Mouse (Mus musculus): ENCODE results near the gene Epha4.

The Epha4 gene

GRCm38 (mm10) chr1:77440512-77440911, 74.4 kb downstream of the Epha4 start:
- DNase-seq, result no peak

- DNase-seq, result no peak
These were observed 75.4 kb downstream of the Epha4 start for GRCm38 (mm10) chr1:77439383-77440074.

DNA sequence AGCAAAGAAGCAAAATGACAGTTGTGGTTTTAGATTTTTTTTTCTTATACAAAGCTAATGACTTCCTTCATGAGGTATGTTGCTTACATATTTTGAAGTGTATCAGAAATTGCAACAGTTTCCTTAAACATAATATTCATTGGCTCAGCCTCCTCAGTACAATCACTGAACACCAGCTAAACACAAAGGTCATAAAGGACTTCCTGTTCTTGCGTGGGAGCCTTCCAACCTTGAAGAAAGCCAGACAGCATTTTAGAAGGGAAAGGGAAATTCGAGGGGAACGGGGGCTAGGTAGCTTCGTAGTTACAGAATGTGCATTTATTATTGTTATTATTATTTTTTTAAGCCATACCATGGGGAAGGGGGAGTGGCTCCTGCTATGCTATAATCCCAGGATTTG, 76.2 kb downstream of the Epha4 start:
- no peak for DNase-seq

DNA sequence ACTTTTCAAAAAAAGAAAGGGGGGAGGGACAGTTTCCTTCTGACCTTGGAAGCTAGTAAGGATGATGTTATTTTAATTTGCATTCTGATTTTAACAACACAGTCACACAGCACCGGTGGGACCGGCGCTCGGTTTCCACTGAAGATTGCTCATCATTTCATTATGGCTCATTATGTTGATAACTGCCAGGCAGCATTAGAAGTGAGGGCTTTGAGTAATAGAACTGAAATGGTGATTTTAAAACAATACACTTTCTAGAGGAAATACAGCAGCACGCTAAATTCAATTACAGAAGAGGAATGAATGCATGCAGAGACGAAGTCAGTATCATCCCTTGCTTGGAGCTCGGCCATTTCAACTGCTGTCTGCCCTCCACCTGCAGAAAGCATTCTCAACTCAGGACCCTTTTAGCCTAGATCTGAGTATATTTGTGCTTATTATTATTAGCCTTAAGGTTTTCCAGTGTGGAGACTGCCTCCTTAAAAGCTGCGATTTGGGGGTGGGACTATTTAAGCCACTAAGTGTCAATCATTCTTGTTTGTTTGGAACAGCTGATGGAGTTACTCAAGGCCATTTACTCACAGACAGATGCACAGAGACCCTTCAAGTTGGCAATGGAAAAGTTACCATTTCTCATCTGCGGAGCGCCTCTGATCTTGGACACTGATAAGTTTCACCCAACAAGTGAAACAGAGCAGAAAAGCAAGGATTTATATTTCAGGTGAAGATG, 76.8 kb downstream of the Epha4 start:
- no peak for DNase-seq

DNA sequence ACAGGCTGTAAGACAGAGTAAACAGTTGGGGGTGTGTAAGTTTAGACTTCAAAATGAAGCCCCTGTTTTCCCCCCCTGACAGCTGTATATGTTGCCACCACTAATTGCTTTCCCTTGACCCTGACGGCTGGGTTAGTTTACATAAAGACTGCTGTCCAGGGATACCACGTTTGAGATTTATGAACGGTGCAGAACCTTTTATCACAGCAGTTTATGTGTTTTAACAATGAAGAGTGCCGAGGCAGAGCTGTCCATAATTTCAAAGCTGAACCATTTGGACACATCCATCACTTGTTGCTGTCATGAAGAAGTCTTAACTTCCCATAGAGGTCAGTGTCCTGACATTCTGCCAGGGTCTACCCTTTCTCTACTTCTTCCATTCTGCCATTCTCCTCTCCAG, 79.8 kb downstream of the Epha4 start:
- DNase-seq, result no peak

DNA sequence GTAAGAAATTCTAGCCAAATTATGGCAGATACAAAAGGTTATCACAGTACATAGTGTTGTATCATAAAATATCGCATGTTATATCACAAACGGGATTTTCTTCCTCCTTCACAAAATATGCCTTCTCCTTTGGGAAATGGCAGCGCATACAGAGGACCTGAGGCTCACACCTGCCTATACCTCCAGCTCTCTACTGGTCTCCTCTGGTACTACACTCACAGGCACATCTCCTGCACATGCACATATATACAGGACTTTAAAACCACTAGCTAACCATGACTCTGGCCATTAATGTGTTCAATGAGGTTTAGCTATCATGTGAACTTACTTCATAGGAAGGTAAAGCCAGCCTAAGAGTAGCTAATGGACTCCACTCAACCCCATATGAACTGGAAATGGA, 81.7 kb downstream of the Epha4 start:
- no peak for DNase-seq

DNA sequence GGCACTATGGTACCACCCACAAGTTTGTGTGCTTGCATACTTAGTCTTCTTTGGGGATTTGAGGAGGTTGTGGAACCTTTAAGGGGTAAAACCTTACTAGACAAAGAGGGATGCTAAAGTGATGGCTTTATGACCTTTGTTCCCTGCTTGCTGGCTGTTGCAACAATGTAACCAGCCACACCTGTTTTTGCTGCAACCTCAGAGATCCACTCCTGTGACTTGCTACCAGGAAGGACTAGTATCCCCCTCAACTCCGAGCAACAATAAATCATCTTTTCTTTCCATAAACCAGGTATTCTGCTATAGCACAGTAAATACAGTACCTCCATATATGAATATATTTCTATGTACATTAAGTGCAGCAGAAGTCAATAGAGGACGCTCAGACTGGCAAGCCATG, 82.4 kb downstream of the Epha4 start:
- DNase-seq, result no peak

DNA sequence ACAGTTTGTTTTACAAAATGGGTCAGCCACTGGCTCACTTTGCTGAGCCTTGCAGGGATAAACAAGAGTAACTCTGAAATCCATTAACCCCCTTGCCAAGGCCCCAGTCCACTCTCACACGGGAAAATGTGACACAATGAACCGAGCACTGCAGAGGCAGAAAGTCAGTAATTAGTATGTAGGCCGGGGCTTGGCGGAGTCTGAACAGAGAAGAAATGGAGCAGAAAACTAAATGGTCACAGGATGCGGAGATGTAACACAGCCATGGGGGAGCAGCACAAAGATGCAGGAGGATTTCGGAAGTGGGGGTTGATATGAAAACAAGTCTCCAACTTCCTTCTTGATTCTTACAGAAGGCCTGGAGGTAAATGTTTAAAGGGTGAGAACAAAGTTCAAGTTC, 85.7 kb downstream of the Epha4 start:
- no peak for DNase-seq

DNA sequence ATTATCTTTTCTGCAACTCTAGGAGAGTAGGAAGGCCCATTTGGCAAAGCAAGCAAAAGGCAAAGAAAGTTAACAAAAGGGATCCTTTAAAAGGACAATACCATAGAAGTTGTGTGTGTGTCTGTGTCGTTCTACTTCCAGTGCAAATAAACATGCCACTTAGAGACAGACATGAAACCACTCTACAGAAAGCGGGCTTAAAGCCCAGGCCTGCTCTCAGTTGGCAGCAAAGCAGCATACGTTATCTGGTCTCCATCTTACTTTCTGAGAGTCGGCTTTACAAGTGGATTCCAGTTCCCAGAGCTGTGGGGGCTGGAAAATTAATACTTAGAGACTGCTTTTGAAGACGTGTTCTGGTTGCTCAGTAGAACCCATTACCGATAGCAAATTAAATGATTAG, 87.9 kb downstream of the Epha4 start:
- DNase-seq, result no peak

DNA sequence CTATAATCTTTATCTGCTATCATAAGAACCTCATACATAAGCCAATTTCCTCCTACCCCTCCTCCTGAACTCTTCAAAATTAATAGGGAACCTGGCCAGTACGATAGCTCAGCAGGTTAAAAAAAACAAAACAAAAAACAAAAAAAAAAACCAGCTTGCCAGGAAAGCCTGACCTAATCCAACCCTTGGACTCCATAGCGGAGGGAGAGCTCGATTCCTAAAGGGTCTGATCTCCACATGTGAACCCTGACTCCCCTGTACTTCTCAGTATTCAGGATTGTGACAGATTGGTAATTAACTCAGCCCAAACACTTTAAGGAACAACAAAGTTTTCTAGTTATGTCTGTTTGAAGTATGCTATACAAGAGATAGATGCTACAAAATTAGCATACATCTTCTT, 89.7 kb downstream of the Epha4 start:
- DNase-seq, result no peak

- no peak for DNase-seq
These were observed 93.8 kb downstream of the Epha4 start for GRCm38 (mm10) chr1:77421081-77421480.

- DNase-seq, result no peak
These were observed 94.5 kb downstream of the Epha4 start for GRCm38 (mm10) chr1:77420348-77420747.

GRCm38 (mm10) chr1:77416872-77417271, 98.0 kb downstream of the Epha4 start:
- no peak for DNase-seq

- DNase-seq, result no peak
These were observed 101.8 kb downstream of the Epha4 start for GRCm38 (mm10) chr1:77412871-77413669.

- no peak for DNase-seq
These were observed 102.6 kb downstream of the Epha4 start for GRCm38 (mm10) chr1:77412285-77412684.

DNA sequence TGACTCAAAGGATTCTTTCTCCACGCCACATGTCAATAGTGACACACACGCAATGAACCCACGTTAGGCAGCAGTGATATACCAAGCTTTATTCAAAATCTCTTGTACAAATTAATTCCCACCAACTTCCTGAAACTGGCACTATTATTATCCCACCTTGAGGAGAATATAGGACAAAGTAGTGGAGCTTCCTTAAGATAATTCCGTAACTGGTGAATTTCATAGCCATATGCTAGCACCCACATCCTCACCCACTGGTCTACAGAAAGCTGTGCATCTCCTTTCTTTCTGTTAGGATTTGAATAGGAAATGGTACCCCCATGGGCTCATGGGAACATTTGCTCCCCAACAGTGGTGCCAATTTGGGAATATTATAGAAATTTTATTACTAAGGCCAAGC, 103.7 kb downstream of the Epha4 start:
- DNase-seq, result no peak

- DNase-seq, result no peak
These were observed 104.2 kb downstream of the Epha4 start for GRCm38 (mm10) chr1:77410716-77411115.

GRCm38 (mm10) chr1:77410153-77410552, 104.7 kb downstream of the Epha4 start:
- DNase-seq, result no peak

GRCm38 (mm10) chr1:77409509-77409908, 105.4 kb downstream of the Epha4 start:
- DNase-seq, result no peak

- DNase-seq, result no peak
These were observed 107.5 kb downstream of the Epha4 start for GRCm38 (mm10) chr1:77407417-77407816.

DNA sequence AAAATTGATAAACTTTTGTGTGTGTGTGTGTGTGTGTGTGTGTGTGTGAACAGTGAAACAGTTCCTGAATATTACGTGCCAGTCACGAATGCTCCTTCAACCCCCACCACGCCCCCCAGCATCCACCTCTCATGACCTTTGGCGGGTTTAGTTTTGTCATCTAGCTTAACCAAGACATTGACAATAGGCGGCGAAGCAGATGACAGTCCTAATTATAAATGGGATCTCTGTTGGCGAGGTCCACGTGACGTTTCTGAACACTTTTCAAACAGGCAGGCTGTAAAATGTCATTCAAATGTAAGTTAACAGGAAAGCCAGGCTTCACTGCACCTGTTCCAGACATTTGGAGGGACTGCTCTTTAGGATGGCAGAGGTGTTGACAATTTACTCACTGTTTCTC, 108.3 kb downstream of the Epha4 start:
- DNase-seq, result no peak

DNA sequence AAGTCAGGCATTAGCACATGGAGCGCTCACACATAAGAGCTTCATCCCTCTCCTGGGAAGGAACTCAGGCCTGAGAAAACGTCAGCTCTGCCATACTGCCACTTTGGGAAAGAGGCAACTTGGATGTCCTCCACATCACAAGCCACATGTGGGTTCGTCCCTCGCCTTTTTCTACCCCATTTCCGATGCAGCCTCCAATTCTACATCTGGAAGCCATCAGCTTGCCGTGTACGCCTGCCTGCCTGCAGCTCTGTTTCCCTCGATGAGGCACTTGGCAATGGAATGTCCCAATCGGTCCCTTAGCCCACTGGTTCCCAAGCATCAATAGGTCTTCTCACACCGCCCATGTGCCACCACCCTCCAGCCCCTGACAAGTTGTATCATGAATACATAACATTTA, 110.4 kb downstream of the Epha4 start:
- no peak for DNase-seq

DNA sequence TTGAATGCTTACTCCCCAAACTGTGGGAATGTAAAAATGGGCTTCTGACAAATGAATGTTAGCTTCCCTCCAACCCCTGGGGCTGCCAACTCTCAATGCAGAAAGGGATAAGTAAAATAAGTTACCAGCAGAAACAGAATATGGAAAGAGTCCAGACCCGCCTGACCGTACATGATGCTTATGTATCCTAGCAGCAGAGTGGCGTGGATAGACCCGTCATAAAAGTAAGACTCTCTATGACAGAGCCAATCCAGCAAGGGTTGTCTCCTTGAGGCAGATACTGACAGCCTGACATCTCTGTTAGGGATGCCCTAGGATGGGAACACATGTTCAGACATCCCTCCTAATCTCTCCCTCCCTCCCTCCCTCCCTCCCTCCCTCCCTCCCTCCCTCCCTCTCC, 111.9 kb downstream of the Epha4 start:
- DNase-seq, result no peak

GRCm38 (mm10) chr1:77401465-77401864, 113.4 kb downstream of the Epha4 start:
- no peak for DNase-seq
